Mouse (Mus musculus) spleen, adult 2 months (tissue): ENCODE data around the gene Hhex.

Experiments
- CTCF ChIP-seq: fragments of 200-500 bp; IDR thresholded peaks from 2 replicates; pipeline ENCODE4 v1.5.1; 2011; ENCODE audit warnings: mild to moderate bottlenecking, inconsistent platforms; ENCODE audit not compliant: insufficient read depth, insufficient read length, insufficient replicate concordance; ENCODE audit errors: extremely low read depth
- POLR2A ChIP-seq: fragments of 200-500 bp; IDR thresholded peaks from 2 replicates; pipeline ENCODE4 v1.6.1; 2011; ENCODE audit warnings: low read depth, low read length, inconsistent platforms

GRCm38 (mm10) chr19:37472589-37472988 lies 38.0 kb downstream of the Hhex start:
- no peak for TF ChIP-seq POLR2A
- no peak for TF ChIP-seq CTCF
